Mouse (Mus musculus) forebrain, embryonic 11.5 days (tissue): Measurements from ENCODE around the gene Tuft1. TPM values are rescaled to one million over a fixed set of nuclear protein-coding genes. Genes with fewer than 3 reads are reported as not detected.
"Not testable (repeated sequence)": the region's sequence is repeated elsewhere in the genome, so short reads cannot be mapped to it uniquely, and the experiment has no call there.

ENCODE experiments used
- ATAC-seq: fragments of 200-750 bp; cut with Nextera tagmentation; replicated peaks from 2 replicates; pipeline ENCODE4 v1.8.0; 2017; ENCODE audit warnings: moderate TSS enrichment; ENCODE audit not compliant: low FRiP score
- DNase-seq: peaks from one replicate; pipeline ENCODE4 v3.0.0-alpha.2; 2017; ENCODE audit warnings: low spot score
- H3K27ac ChIP-seq: fragments of 300-500 bp; sonication (generic); 2 replicates; pipeline ENCODE4 v1.5.1; 2014; ENCODE audit warnings: low read depth, low read length
- H3K27me3 ChIP-seq: fragments of 300-500 bp; sonication (generic); 2 replicates; pipeline ENCODE4 v1.6.1; 2014; ENCODE audit warnings: mild to moderate bottlenecking, low read length, mixed read lengths; ENCODE audit not compliant: control insufficient read depth, insufficient read depth
- H3K36me3 ChIP-seq: fragments of 300-500 bp; sonication (generic); 2 replicates; pipeline ENCODE4 v1.6.1; 2014; ENCODE audit warnings: mild to moderate bottlenecking, low read length, moderate library complexity, mixed read lengths; ENCODE audit not compliant: control insufficient read depth, insufficient read depth
- H3K4me1 ChIP-seq: fragments of 300-500 bp; sonication (generic); replicated peaks from 2 replicates; pipeline ENCODE4 v1.6.1; 2014; ENCODE audit warnings: low read length, mixed read lengths; ENCODE audit not compliant: control insufficient read depth, insufficient read depth
- H3K4me2 ChIP-seq: fragments of 300-500 bp; sonication (generic); 2 replicates; pipeline ENCODE4 v1.6.1; 2014; ENCODE audit warnings: low read depth, mild to moderate bottlenecking, low read length, moderate library complexity, mixed read lengths; ENCODE audit not compliant: severe bottlenecking
- H3K4me3 ChIP-seq: fragments of 300-500 bp; sonication (generic); 2 replicates; pipeline ENCODE4 v1.5.1; 2014; ENCODE audit warnings: low read depth, low read length
- H3K9ac ChIP-seq: fragments of 300-500 bp; sonication (generic); 2 replicates; pipeline ENCODE4 v1.6.1; 2014; ENCODE audit warnings: low read length
- H3K9me3 ChIP-seq: fragments of 300-500 bp; sonication (generic); 2 replicates; pipeline ENCODE4 v1.6.1; 2016; ENCODE audit warnings: low read length, mixed read lengths; ENCODE audit not compliant: control insufficient read depth
- WGBS: fragments of 180-500 bp; shearing (Covaris S2); extraction: QIAGEN DNeasy Blood & Tissue Kit; methylation state at CpG from one replicate; pipeline ENCODE4 v1.1.7; 2014; 5-methylcytosine and 5-hydroxymethylcytosine counted together
- polyA plus RNA-seq: library from polyadenylated mRNA; unstranded; fragments of >200 nt; fragmentation: Nextera tagmentation; extraction: Ambion mirVana; gene quantifications from 2 replicates; pipeline ENCODE4 v1.2.1, GENCODE M21; 2014

Tuft1 gene
- polyA plus RNA-seq, 1 experiment from 2014 or later: 3.8 TPM

- H3K4me1 ChIP-seq: no peaks in the 10 kb centered on the region
- H3K9ac ChIP-seq: no peak overlapping the region
- H3K4me3 ChIP-seq: no peak overlapping the region
- no peaks in the 10 kb centered on the region for H3K36me3 ChIP-seq
- H3K27ac ChIP-seq: no peak overlapping the region
- no peak overlapping the region for H3K4me2 ChIP-seq
- H3K9me3 ChIP-seq: no peaks in the 10 kb centered on the region
- DNase-seq (no peak), ATAC-seq (no peak)
- H3K27me3 ChIP-seq: no peaks in the 10 kb centered on the region
Observed at GRCm38 (mm10) chr3:94690616-94691247, 32.1 kb upstream of the Tuft1 start.

- ATAC-seq, H3K36me3 ChIP-seq, H3K4me3 ChIP-seq, H3K4me2 ChIP-seq, DNase-seq, H3K9me3 ChIP-seq, H3K9ac ChIP-seq, H3K27me3 ChIP-seq, H3K27ac ChIP-seq, H3K4me1 ChIP-seq: not testable (repeated sequence)
- 56% methylated on average over 6 of the region's 6 CpGs for WGBS
Observed at GRCm38 (mm10) chr3:94690162-94690561, 31.5 kb upstream of the Tuft1 start.

GRCm38 (mm10) chr3:94689195-94689594 lies 30.5 kb upstream of the Tuft1 start:
- not testable (repeated sequence) for H3K36me3 ChIP-seq, H3K9ac ChIP-seq, H3K27me3 ChIP-seq, DNase-seq, ATAC-seq, H3K4me2 ChIP-seq, H3K4me1 ChIP-seq, H3K9me3 ChIP-seq, H3K4me3 ChIP-seq, H3K27ac ChIP-seq
- WGBS: 80% methylated on average over 1 of the region's 1 CpGs

- not testable (repeated sequence) for H3K36me3 ChIP-seq, H3K4me3 ChIP-seq, DNase-seq, H3K27ac ChIP-seq, H3K27me3 ChIP-seq, H3K9me3 ChIP-seq, H3K4me2 ChIP-seq, H3K9ac ChIP-seq, ATAC-seq, H3K4me1 ChIP-seq
- WGBS: 77% methylated on average over 3 of the region's 3 CpGs
Observed at GRCm38 (mm10) chr3:94688698-94689097, 30.0 kb upstream of the Tuft1 start.

- H3K4me2 ChIP-seq, H3K9ac ChIP-seq, H3K36me3 ChIP-seq, H3K4me3 ChIP-seq, ATAC-seq, H3K27me3 ChIP-seq, H3K27ac ChIP-seq, H3K4me1 ChIP-seq, DNase-seq, H3K9me3 ChIP-seq: not testable (repeated sequence)
- WGBS: 86% methylated on average over 8 of the region's 8 CpGs
Observed at GRCm38 (mm10) chr3:94685989-94686772, 27.5 kb upstream of the Tuft1 start.

- no peak for DNase-seq
- no peak overlapping the region for H3K4me2 ChIP-seq
- H3K9me3 ChIP-seq: no peaks in the 10 kb centered on the region
- no peak overlapping the region for H3K9ac ChIP-seq
- H3K36me3 ChIP-seq: no peaks in the 10 kb centered on the region
- no peak for ATAC-seq
- H3K4me3 ChIP-seq: no peak overlapping the region
- WGBS: 85% methylated on average over 6 of the region's 6 CpGs
- H3K27me3 ChIP-seq: no peaks in the 10 kb centered on the region
- no peak overlapping the region for H3K27ac ChIP-seq
- no peaks in the 10 kb centered on the region for H3K4me1 ChIP-seq
Observed at GRCm38 (mm10) chr3:94683646-94684045, 25.0 kb upstream of the Tuft1 start.

GRCm38 (mm10) chr3:94680783-94681182 lies 22.1 kb upstream of the Tuft1 start:
- H3K9ac ChIP-seq: no peak overlapping the region
- no peak overlapping the region for H3K27ac ChIP-seq
- 90% methylated on average over 16 of the region's 16 CpGs for WGBS
- no peak overlapping the region for H3K4me2 ChIP-seq
- H3K4me1 ChIP-seq: no peaks in the 10 kb centered on the region
- ATAC-seq: no peak
- no peaks in the 10 kb centered on the region for H3K36me3 ChIP-seq
- no peak for DNase-seq
- no peak overlapping the region for H3K4me3 ChIP-seq
- no peaks in the 10 kb centered on the region for H3K9me3 ChIP-seq
- no peaks in the 10 kb centered on the region for H3K27me3 ChIP-seq

GRCm38 (mm10) chr3:94680032-94680431 lies 21.4 kb upstream of the Tuft1 start:
- ATAC-seq, H3K9me3 ChIP-seq, H3K9ac ChIP-seq, H3K4me3 ChIP-seq, DNase-seq, H3K4me1 ChIP-seq, H3K27ac ChIP-seq, H3K27me3 ChIP-seq, H3K4me2 ChIP-seq, H3K36me3 ChIP-seq: not testable (repeated sequence)
- 92% methylated on average over 12 of the region's 12 CpGs for WGBS

GRCm38 (mm10) chr3:94679351-94679841 lies 20.7 kb upstream of the Tuft1 start:
- H3K4me1 ChIP-seq: no peaks in the 10 kb centered on the region
- H3K9me3 ChIP-seq: no peaks in the 10 kb centered on the region
- WGBS: 75% methylated on average over 8 of the region's 8 CpGs
- no peaks in the 10 kb centered on the region for H3K36me3 ChIP-seq
- H3K27me3 ChIP-seq: no peaks in the 10 kb centered on the region
- DNase-seq (no peak), ATAC-seq (no peak)
- H3K9ac ChIP-seq: no peak overlapping the region
- H3K4me3 ChIP-seq: no peak overlapping the region
- no peak overlapping the region for H3K4me2 ChIP-seq
- H3K27ac ChIP-seq: no peak overlapping the region
